Mouse (Mus musculus) lung, adult 18-20 months (tissue): Measurements from ENCODE around the gene Kcnj10.
A peak's percentile ranks its signal among the peaks of the same experiment; 100 is the strongest.

ENCODE experiments used
- DNase-seq, 2 experiments: peaks; one replicate each; pipeline ENCODE4 v3.0.0; 2022; ENCODE audit warnings: mixed read lengths in 2 of 2

The Kcnj10 gene

GRCm38 (mm10) chr1:172390769-172391168 is 49.8 kb downstream of the Kcnj10 start:
- DNase-seq: peak in 1 of 2 experiments; percentile 15

DNA sequence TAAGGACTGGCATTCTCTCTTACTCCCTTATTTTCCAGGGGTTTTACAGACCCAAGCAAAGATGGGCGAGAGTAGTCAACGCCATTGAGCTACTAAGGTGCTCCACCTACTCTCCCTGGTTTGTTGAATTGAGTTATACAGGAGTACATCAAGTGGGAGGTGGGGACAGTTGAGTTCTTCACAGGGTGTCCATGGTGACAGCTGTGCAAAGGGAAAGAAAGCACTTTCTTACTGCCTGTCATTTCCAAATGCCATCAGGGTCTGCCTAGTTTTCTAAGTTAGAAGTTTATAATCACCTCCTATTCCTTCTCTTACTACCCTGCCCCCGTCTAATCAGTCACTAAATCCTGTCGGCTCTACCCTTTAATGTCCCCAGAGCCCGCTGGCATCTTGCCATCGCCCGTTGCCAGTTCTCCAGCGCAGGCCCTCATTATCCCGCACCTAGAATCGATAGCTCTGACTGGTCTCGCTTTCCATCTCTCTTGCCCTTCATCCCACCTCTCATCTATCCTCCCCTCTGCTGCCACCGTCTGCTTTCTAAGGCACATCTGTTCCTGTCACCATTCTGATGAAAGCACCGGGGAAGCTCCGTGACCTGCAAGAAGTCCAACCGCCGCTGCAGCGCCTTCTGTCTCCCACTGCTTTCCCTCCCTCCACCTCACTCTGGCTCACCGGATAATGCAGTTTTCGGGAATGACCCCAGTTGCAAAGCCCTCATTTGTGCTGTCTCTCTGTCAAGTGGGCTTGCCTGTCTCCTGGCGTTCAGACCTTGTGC is 51.0 kb downstream of the Kcnj10 start:
- DNase-seq: no peak

DNA sequence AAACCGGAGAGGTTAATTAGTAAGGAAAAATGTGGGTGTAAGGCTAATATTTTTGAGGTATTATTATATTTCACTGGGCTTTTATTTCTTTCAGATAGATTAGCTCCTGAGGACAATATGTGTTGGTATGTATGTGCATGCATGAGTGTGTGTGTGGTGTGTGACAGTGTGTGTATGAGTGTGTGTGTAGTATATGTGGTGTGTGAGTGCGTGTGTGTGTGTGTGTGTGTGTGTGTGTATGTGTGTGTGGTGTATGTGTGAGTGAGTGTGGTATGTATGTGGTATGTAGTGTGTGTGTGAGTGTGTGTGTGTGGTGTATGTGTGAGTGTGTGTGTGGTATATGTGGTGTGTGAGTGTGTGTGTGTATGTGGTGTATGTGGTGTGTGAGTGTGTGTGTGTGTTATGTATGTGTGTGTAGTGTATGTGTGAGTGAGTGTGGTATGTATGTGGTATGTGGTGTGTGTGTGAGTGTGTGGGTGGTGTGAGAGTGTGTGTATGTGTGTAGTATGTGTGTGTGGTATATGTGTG is 51.7 kb downstream of the Kcnj10 start:
- DNase-seq: no peak

- DNase-seq: no peak
These were observed 52.7 kb downstream of the Kcnj10 start for GRCm38 (mm10) chr1:172393739-172394138.

DNA sequence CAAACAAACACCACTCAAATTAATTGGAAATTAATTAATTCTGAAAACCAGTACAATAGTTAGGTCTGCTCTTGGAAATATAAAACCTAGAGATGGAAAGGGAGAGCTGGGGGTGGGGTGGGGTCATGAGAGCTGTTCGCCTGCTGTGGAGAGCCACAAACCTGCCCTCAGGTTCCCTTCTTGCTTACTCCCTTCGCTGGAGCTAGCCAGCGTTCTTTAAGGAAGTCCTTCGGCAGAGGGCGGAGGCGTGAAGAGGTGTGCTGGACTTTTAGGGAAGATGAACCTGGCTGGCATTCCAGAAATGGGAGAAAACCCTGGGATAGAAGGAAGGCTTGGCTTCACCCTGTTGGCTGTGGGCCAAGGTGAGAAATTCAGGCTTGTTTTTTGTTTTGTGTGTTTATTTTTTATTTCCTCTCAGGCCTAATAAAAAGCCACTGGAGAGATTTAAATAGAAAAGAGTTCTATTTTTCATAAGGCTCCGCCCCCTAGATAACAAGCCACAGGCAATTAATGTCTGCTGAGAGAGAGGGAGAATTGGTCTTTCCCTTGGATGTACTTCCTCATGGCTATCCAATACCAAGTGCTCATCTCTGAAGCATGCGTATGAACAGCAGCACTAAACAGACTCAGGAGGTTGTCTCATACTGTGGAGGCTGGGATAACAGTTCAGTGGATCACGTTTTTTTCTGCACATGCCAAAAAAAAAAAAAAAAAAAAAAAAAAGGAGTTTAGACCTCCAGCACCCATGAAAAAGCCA is 56.2 kb downstream of the Kcnj10 start:
- no peak for DNase-seq

GRCm38 (mm10) chr1:172406077-172406706 is 65.2 kb downstream of the Kcnj10 start:
- no peak for DNase-seq

DNA sequence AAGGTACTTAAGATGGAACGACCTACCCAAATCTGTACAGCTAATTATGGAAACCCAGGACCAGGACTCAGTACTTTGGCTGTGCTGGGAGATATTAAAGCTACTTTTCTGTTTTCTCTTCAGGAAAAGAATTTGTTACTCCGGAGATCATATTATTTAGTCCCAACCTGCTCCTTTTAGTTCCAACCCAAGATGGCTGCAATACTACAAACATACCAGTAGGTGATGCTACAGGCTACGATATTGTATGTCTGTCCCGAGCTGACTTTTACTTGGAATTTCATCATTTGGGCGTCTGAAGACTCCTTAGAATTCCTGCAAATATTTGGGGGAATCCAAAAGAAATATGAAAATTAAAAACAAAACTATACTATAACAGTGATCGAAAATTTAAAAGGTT is 68.0 kb downstream of the Kcnj10 start:
- DNase-seq: no peak

DNA sequence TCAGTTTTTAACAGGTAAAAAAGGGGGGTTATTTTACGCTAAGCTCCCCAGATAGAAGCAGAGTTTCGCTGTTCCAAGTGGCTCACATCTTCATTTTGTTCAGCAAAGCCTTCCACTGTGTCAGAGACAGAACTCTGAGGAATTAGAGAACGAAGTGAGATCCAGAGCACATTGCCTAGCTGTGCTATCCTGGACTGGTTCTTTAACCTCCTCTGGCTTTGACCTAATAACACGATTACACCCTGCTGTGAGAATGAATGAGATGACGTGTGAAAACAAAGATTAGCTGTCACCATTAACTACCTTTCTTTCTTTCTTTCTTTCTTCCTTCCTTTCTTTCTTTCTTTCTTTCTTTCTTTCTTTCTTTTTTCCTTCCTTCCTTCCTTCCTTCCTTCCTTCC is 68.4 kb downstream of the Kcnj10 start:
- no peak for DNase-seq

DNA sequence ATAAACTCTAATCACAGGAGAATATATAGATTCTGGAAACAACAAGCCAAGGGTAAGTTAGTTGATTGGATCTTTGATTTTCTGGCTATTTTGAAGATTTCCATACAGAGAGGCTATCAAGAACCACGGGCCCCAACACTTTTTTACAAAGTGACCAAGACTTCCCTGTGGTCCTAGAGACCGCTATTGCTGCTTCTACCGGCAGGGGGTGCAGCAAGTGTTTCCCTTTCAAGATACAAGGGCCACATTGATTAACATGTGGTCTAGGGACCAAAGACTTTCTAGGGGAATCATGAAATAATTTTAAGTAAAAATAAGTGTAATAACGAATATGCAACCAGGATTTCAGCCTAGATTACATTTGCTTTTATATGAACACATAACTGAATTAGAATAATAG is 69.8 kb downstream of the Kcnj10 start:
- DNase-seq: peak; percentile 59 to 60

DNA sequence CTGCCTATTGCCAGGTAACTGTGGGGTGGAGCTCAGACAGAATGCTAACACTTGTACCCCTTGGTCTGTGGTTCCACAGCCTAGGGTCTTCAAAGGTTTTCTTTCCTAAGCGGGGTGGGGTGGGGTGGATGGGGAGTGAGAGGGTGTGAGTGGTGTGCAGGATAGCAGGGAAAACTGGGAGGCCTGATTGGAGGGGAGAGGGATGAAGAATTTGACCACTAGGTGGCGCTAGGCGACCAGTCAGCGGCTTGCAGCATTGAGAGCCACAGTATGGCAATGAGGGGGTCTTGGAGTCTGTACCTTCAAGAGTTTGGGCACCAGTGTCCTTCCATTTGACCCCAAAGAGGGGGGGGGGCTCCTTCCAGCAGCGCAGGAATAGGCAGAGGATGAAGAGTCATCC is 71.2 kb downstream of the Kcnj10 start:
- peak; percentile 55 to 63 for DNase-seq

DNA sequence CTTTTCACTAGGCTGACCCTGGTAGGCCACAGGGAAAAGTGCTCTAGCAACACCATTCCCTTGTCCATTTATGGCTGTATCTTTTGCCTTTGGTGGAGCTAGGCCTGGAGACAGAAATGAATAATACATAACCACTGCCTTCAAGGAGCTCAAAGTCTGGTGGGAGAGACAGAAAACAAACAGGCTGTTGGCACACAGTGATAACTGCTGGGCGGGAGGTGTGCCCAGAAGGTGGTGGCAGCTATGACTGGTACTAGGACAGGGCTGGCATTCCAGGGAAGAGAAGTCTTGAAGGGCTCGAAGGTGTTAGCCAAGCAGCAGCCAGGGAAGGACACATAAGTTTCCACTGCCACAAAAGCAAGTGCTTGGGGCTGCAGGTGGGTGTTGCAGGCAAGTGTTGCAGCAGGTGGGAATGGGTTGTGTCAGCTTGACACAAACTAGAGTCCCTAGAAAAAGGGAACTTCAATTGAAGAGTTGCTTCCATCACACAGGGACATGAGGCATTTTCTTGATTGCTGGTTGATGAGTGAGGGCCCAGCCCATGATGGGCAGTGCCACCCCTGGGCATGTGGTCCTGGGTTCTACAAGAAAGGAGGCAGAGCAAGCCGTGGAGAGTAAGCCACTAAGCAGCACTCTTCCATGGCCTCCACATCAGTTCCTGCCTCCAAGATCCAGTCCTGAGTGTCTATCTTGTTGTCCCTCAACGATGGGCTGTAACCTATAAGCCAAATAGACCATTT is 72.7 kb downstream of the Kcnj10 start:
- DNase-seq: no peak

- DNase-seq: no peak
These were observed 73.2 kb downstream of the Kcnj10 start for GRCm38 (mm10) chr1:172414231-172414585.

- no peak for DNase-seq
These were observed 74.1 kb downstream of the Kcnj10 start for GRCm38 (mm10) chr1:172415061-172415460.

DNA sequence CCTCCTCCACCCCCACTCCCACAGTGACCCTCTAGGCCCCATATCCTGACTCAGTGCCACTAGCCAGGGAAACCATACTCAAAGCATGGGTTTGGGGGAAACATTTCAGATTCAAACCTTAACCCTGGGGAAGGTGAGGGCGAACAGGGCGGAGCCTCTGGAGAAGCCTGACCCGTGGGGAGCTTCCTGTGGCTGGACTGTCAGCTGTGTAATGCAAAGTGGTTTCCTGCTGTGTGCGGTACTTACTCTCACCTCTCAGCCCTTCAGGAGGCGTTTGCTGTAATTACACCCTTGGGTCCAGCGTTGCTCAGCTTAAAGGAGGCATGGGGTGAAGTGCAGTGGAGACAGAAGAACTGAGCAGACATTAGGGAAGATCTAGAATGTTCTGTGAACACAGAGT is 77.2 kb downstream of the Kcnj10 start:
- no peak for DNase-seq

- no peak for DNase-seq
These were observed 77.6 kb downstream of the Kcnj10 start for GRCm38 (mm10) chr1:172418642-172419041.

GRCm38 (mm10) chr1:172420181-172420580 is 79.2 kb downstream of the Kcnj10 start:
- no peak for DNase-seq

DNA sequence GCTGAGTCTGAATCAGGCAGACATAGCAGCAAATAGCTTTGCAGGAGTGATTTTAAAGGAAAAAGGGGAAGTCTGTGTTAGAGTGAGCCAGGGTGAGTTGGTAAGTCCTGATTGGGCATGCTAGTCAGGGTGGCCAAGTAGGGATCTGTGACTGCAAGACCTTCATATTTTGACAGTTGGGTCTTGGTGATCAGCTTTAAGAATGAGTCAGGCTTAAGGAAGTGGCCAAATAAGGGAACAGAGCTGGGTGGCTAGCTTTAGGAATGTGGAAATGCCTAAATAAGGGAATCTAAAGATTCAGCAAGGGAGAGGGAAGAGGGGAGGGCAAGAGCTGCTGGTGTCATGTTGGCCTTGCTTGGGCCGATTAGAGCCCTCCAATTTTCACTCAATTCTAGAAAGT is 82.4 kb downstream of the Kcnj10 start:
- DNase-seq: no peak
